Mouse (Mus musculus) brain, adult 10 weeks (tissue): ENCODE data around the gene Cypt2. TPM values are rescaled to one million over a fixed set of nuclear protein-coding genes. Genes with fewer than 3 reads are reported as not detected.

Experiments used
- polyA plus RNA-seq: library from polyadenylated mRNA; stranded (reverse); fragments of 350-450 nt; fragmentation: Illumina TruSeq; extraction: RNeasy Lipid Tissue Mini Kit (QIAGEN cat#74804); gene quantifications from one replicate; pipeline ENCODE4 v1.2.3, GENCODE M21; 2015; ENCODE audit warnings: low read depth, low replicate concordance

The Cypt2 gene
- not detected for polyA plus RNA-seq

DNA sequence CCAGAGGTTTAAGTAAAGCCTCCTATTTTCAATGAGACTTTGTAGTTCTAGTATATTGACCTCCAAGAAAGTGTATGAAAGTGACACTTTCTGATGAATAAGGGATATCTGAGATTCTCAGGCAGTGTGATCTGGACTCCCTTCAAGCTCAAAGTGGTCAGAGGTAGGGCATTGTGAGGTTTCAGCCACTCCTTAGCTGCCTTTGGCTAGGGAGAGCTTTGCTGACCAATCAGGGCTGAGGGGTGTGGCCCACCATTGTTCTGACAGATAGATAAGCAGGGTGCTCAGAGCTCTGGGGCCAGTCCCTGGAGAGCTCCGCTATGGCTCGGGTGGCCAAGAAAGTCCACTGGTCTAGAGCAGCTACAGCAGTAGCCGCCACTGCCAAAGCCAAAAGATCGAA lies at the start of gene Cypt2:
Cypt2 (plus strand) TSS at position 301 of the 400 bp plus-strand sequence.

